Mouse (Mus musculus): Measurements from ENCODE around the gene Pfkl. TPM values are rescaled to one million over a fixed set of nuclear protein-coding genes. Genes with fewer than 3 reads are reported as not detected.
A peak's percentile ranks its signal among the peaks of the same experiment; 100 is the strongest.

Pfkl gene
- polyA plus RNA-seq, 1 experiment from 2014 or later: 107 TPM

DNA sequence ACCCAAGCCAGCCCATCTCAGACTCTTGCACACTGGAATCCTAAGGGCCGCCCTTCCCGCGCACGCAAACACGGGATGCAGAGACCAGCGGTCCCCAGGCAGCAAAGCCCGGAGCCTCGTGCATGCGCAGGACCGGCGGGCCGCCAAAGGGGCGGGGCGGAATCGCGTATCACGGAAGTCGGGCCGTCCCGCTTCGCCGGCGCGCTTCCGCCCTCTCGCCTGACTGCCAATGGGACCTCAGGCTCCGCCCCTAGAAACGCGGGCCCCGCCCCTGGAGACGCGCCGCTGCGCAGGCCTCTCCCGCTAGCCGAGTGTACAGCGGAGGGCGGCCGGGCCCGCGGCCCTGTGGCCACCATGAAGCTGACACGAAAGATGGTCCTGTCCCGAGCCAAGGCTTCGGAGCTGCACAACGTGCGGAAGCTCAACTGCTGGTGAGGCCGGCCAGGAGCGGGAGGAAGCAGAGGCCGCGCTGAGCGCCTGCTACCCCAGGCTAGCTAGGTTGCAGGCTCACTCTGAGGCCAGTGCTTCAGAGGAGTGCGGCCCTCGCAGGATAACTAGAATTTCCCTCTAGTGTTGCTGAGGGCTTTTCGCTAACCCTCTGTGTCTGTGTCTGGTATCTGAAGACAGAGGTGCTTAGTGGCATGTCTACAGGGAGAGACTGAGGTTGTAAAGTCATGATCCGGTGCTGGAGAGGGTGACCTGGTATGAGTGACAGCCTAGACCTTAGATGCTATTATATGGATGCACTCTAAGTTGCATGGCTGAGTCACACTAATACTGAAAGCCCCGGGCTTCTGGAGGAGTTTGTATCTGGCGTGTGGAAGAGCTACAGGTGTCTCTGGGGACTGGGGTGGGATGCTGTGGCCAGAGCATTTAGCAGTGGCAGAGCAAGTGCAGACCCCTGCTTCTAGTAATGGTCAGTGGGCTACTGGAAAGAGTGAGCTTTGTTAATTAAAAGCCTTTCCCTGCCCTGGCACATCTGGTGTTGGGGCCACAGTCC is 31.2 kb downstream of the Pfkl start, which contains the start of gene 1810043G02Rik:
TSS of gene 1810043G02Rik (plus strand) at position 174 of the 1,000 bp plus-strand sequence.
- under 1% methylated on average over 57 of the region's 57 CpGs for WGBS
- Histone ChIP-seq H3K9ac (replicated peaks) (peak within 1 kb of the TSS; percentile 90), H3K27me3 (no peaks in the 10 kb centered on the region), H3K4me2 (replicated peaks) (peak within 1 kb of the TSS; percentile 65), H3K36me3 (peaks cover 5% of the 10 kb centered on the region; the same call in 1 of the 2 replicates), H3K4me1 (peaks cover 13% of the 10 kb centered on the region), H3K9me3 (no peaks in the 10 kb centered on the region), H3K4me3 (peak within 1 kb of the TSS; percentile 74), H3K27ac (replicated peaks) (peak within 1 kb of the TSS; percentile 80)
- peak; percentile 97 for ATAC-seq (replicated peaks)

- no peak overlapping the region for H3K9ac ChIP-seq (replicated peaks)
- no peak overlapping the region for H3K27ac ChIP-seq (replicated peaks)
- H3K9me3 ChIP-seq: no peaks in the 10 kb centered on the region
- H3K4me3 ChIP-seq: no peak overlapping the region
- H3K27me3 ChIP-seq: no peaks in the 10 kb centered on the region
- ATAC-seq (replicated peaks): no peak
- peaks cover 5% of the 10 kb centered on the region; the same call in 1 of the 2 replicates for H3K36me3 ChIP-seq
- 73% methylated on average over 8 of the region's 8 CpGs for WGBS
- peaks cover 13% of the 10 kb centered on the region for H3K4me1 ChIP-seq
- no peak overlapping the region for H3K4me2 ChIP-seq (replicated peaks)
Observed at GRCm38 (mm10) chr10:77976458-77977150, 33.3 kb downstream of the Pfkl start.

- no peak for ATAC-seq (replicated peaks)
- 60% methylated on average over 4 of the region's 4 CpGs for WGBS
- no peak overlapping the region for H3K27ac ChIP-seq (replicated peaks)
- peaks cover 5% of the 10 kb centered on the region; the same call in 1 of the 2 replicates for H3K36me3 ChIP-seq
- no peak overlapping the region for H3K4me3 ChIP-seq
- H3K27me3 ChIP-seq: no peaks in the 10 kb centered on the region
- peaks cover 13% of the 10 kb centered on the region for H3K4me1 ChIP-seq
- no peak overlapping the region for H3K9ac ChIP-seq (replicated peaks)
- H3K9me3 ChIP-seq: no peaks in the 10 kb centered on the region
- no peak overlapping the region for H3K4me2 ChIP-seq (replicated peaks)
Observed at GRCm38 (mm10) chr10:77975653-77976052, 34.2 kb downstream of the Pfkl start.

DNA sequence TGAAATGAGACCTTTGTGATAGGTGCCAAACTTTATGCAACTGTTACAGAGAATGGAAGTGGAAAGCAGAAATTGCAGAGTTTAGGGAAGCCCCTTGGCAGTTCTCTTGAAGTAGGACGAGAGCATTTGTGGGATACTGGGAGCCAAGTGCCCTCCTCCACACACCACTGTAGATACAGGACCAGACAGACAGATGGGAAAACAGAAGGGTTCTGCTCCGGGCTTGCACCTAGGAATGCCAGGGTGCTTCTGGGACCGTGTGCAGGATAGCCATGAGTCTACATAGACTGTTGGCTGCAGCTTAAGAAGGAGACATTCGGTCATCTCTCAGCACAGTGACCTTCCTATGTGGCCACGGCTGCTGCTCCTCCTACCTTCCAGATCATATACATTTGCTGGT is 35.1 kb downstream of the Pfkl start:
- WGBS: 83% methylated on average over 5 of the region's 5 CpGs
- Histone ChIP-seq H3K36me3 (no peaks in the 10 kb centered on the region), H3K9ac (replicated peaks) (no peak overlapping the region), H3K27me3 (no peaks in the 10 kb centered on the region), H3K27ac (replicated peaks) (no peak overlapping the region), H3K4me3 (no peak overlapping the region), H3K4me2 (replicated peaks) (no peak overlapping the region), H3K4me1 (peaks cover 13% of the 10 kb centered on the region), H3K9me3 (no peaks in the 10 kb centered on the region)
- no peak for ATAC-seq (replicated peaks)

DNA sequence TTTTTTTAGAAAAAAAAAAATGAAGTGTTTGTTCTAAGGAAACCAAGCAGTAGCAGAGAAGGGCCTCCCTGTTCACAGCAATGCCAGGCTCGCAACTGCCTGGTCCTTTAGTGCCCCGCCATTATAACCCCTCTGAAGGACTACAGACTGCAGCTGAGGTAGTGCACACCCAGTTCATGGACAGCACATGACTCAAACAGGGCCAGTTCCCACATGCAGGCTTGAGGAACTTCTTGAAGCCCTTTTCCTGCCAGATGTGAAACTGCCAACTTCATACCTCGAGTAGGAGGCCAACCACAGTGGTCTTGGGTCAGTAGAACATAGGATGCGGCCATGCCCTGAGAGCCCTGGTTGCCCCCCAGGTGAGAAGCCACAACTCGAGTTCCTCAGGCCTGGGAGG is 35.6 kb downstream of the Pfkl start:
- Histone ChIP-seq H3K27me3 (no peaks in the 10 kb centered on the region), H3K36me3 (no peaks in the 10 kb centered on the region), H3K4me2 (replicated peaks) (no peak overlapping the region), H3K27ac (replicated peaks) (no peak overlapping the region), H3K4me1 (peaks cover 11% of the 10 kb centered on the region), H3K9ac (replicated peaks) (no peak overlapping the region), H3K4me3 (no peak overlapping the region), H3K9me3 (no peaks in the 10 kb centered on the region)
- 73% methylated on average over 5 of the region's 5 CpGs for WGBS
- ATAC-seq (replicated peaks): no peak

DNA sequence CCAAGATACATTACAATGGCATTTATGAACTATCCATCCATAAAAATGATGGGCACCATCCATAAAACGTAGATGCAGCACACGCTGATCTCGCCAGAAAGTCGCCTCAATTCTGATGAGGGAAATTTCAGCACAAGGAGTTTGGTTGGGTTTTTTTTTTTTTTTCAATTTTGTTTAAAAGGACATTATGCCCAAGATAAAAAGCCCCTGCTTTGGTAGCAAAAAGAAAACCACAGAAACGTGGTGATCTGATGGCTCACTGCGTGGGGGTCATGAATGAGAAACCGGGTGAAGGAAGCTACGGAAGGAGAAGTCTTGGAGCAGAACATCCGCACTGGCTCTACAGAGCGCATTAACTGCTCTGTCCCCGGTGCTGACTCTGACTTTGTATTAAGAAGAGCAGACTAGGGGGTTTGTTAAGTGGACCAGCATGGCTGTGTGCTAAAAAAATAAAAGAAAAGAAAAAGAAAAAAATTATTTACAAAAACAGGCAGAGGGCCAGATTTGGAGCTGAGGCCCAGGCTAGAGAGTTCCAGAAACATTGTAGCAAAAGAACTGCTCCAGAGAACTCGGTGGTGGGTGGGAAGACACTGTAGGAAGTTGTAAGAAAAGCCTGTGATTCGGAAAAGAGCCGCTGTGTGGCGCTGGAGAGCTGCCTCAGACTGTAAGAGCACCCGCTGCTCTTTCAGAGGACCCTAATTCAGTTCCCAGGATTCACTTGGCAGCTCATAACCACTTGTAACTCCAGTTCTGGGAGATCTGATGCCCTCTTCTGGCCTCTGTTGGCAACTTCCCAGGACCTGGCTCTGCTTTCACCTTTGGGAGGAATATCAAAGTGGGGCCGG is 38.0 kb downstream of the Pfkl start:
- Histone ChIP-seq H3K27me3 (no peaks in the 10 kb centered on the region), H3K9me3 (no peaks in the 10 kb centered on the region), H3K4me3 (no peak overlapping the region), H3K9ac (replicated peaks) (no peak overlapping the region), H3K36me3 (no peaks in the 10 kb centered on the region), H3K27ac (replicated peaks) (no peak overlapping the region), H3K4me1 (no peaks in the 10 kb centered on the region), H3K4me2 (replicated peaks) (no peak overlapping the region)
- no peak for ATAC-seq (replicated peaks)
- WGBS: 62% methylated on average over 17 of the region's 17 CpGs

- Histone ChIP-seq H3K4me2 (replicated peaks) (no peak overlapping the region), H3K4me1 (no peaks in the 10 kb centered on the region), H3K4me3 (no peak overlapping the region), H3K9me3 (no peaks in the 10 kb centered on the region), H3K36me3 (no peaks in the 10 kb centered on the region), H3K27me3 (no peaks in the 10 kb centered on the region), H3K9ac (replicated peaks) (no peak overlapping the region), H3K27ac (replicated peaks) (no peak overlapping the region)
- ATAC-seq (replicated peaks): no peak
- 85% methylated on average over 10 of the region's 10 CpGs for WGBS
Observed at GRCm38 (mm10) chr10:77971191-77971590, 38.7 kb downstream of the Pfkl start.

DNA sequence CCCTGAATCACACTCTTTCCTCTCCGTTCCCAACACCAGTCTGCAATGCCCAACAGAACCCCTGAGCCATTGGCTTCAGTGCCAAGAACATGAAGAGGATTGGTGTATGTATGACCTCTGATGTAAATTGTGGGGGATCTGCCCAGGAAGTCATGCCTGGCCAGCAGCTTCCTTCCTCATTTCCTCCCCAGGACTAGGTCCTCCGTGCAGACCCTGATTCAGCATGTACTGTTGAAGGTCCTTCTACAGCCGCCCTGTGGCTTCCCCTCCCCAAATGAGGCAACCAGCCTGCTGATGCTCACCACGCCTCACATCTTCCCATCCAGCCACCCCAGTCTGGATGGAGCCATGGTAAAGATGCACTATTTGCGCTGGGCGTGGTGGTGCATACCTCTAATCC is 39.4 kb downstream of the Pfkl start, which contains the start of gene Trpm2:
TSS of gene Trpm2 (minus strand) at position 83 of the 400 bp plus-strand sequence.
- H3K4me1 ChIP-seq: no peaks in the 10 kb centered on the region
- no peaks in the 10 kb centered on the region for H3K36me3 ChIP-seq
- no peaks in the 10 kb centered on the region for H3K27me3 ChIP-seq
- ATAC-seq (replicated peaks): no peak
- WGBS: 86% methylated on average over 6 of the region's 6 CpGs
- H3K4me3 ChIP-seq: peak within 1 kb of the TSS; percentile 45
- H3K9ac ChIP-seq (replicated peaks): peak within 1 kb of the TSS; percentile 53
- H3K27ac ChIP-seq (replicated peaks): no peak within 1 kb of the TSS
- no peaks in the 10 kb centered on the region for H3K9me3 ChIP-seq
- H3K4me2 ChIP-seq (replicated peaks): peak within 1 kb of the TSS; percentile 72

DNA sequence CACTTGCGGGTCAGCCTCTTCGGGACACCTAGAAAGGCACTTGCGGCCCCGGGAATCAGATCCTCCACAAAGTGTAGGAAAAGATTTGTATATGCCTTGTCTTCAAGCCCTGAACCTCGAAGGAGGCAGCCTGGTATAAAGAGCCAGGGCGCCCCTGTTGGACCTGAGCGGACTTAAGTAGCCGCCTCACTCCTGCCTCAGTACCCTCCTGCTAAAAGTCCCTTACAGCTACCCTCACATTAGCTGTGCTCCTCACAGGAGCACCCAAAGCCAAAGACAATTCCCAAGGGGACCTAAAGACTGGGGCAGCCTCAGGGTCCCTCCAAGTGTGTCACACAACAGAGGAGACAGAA is 39.9 kb downstream of the Pfkl start:
- 13% methylated on average over 8 of the region's 8 CpGs for WGBS
- Histone ChIP-seq H3K4me1 (no peaks in the 10 kb centered on the region), H3K27ac (replicated peaks) (no peak overlapping the region), H3K4me3 (peak overlapping the region; percentile 45), H3K27me3 (no peaks in the 10 kb centered on the region), H3K9me3 (no peaks in the 10 kb centered on the region), H3K9ac (replicated peaks) (peak overlapping the region; percentile 53), H3K36me3 (no peaks in the 10 kb centered on the region), H3K4me2 (replicated peaks) (peak overlapping the region; percentile 72)
- peak; percentile 55; the same call in 1 of the 2 replicates for ATAC-seq (replicated peaks)

- Histone ChIP-seq H3K27ac (replicated peaks) (no peak overlapping the region), H3K4me1 (no peaks in the 10 kb centered on the region), H3K4me3 (peak overlapping the region; percentile 45), H3K9ac (replicated peaks) (peak overlapping the region; percentile 53), H3K4me2 (replicated peaks) (peak overlapping the region; percentile 72), H3K27me3 (no peaks in the 10 kb centered on the region), H3K36me3 (no peaks in the 10 kb centered on the region), H3K9me3 (no peaks in the 10 kb centered on the region)
- WGBS: 3% methylated on average over 26 of the region's 26 CpGs
- ATAC-seq (replicated peaks): peak; percentile 90
Observed at GRCm38 (mm10) chr10:77969274-77969972, 40.5 kb downstream of the Pfkl start.

GRCm38 (mm10) chr10:77963971-77964370 is 45.9 kb downstream of the Pfkl start:
- no peak overlapping the region for H3K9ac ChIP-seq (replicated peaks)
- no peak for ATAC-seq (replicated peaks)
- H3K27ac ChIP-seq (replicated peaks): no peak overlapping the region
- H3K9me3 ChIP-seq: no peaks in the 10 kb centered on the region
- no peaks in the 10 kb centered on the region for H3K36me3 ChIP-seq
- no peaks in the 10 kb centered on the region for H3K27me3 ChIP-seq
- WGBS: 73% methylated on average over 6 of the region's 6 CpGs
- H3K4me1 ChIP-seq: no peaks in the 10 kb centered on the region
- H3K4me2 ChIP-seq (replicated peaks): no peak overlapping the region
- H3K4me3 ChIP-seq: no peak overlapping the region

Measured in forebrain, embryonic 15.5 days (tissue).